Mouse (Mus musculus): Measurements from ENCODE around the gene Nufip2.

- TF ChIP-seq CTCF (IDR thresholded peaks at IDR 0.05; ENCODE audit: extremely low read depth, insufficient read length, insufficient replicate concordance, low read depth, low read length) (no peak), POLR2A (IDR thresholded peaks at IDR 0.05; ENCODE audit: low read depth, low read length) (no peak)
These were observed 92.0 kb downstream of the Nufip2 start for GRCm38 (mm10) chr11:77777937-77778336.

Measured in small intestine, adult 2 months (tissue).